Mouse (Mus musculus) embryonic facial prominence, embryonic 10.5 days (tissue): ENCODE measurements around the gene Anapc11. TPM values are rescaled to one million over a fixed set of nuclear protein-coding genes. Genes with fewer than 3 reads are reported as not detected.
"Not testable (repeated sequence)": the region's sequence is repeated elsewhere in the genome, so short reads cannot be mapped to it uniquely, and the experiment has no call there.

ENCODE experiments used
- DNase-seq: peaks from one replicate; pipeline ENCODE4 v3.0.0-alpha.2; 2017; ENCODE audit warnings: low spot score
- H3K27ac ChIP-seq: fragments of 300-500 bp; sonication (generic); replicated peaks from 2 replicates; pipeline ENCODE4 v1.5.1; 2016; ENCODE audit warnings: mild to moderate bottlenecking
- H3K27me3 ChIP-seq: fragments of 300-500 bp; sonication (generic); replicated peaks from 2 replicates; pipeline ENCODE4 v1.6.1; 2016; ENCODE audit warnings: low read depth, mild to moderate bottlenecking; ENCODE audit not compliant: poor library complexity, severe bottlenecking
- H3K36me3 ChIP-seq: fragments of 300-500 bp; sonication (generic); replicated peaks from 2 replicates; pipeline ENCODE4 v1.6.1; 2016; ENCODE audit warnings: mild to moderate bottlenecking, moderate library complexity
- H3K4me1 ChIP-seq: fragments of 300-500 bp; sonication (generic); 2 replicates; pipeline ENCODE4 v1.6.1; 2016
- H3K4me3 ChIP-seq: fragments of 300-500 bp; sonication (generic); 2 replicates; pipeline ENCODE4 v1.5.1; 2016; ENCODE audit warnings: mild to moderate bottlenecking, moderate library complexity
- H3K9me3 ChIP-seq: fragments of 300-500 bp; sonication (generic); 2 replicates; pipeline ENCODE4 v1.6.1; 2016; ENCODE audit warnings: mild to moderate bottlenecking
- WGBS: fragments of 180-500 bp; shearing (Covaris S2); methylation state at CpG from one replicate; pipeline ENCODE4 v1.1.7; 2016; 5-methylcytosine and 5-hydroxymethylcytosine counted together
- polyA plus RNA-seq: library from polyadenylated mRNA; unstranded; fragments of >200 nt; fragmentation: Nextera tagmentation; extraction: Ambion mirVana; gene quantifications from 2 replicates; pipeline ENCODE4 v1.2.1, GENCODE M21; 2016

The Anapc11 gene
- polyA plus RNA-seq = 192 and 198 TPM in 2 replicates

- Histone ChIP-seq H3K36me3 (peaks cover 77% of the 10 kb centered on the region), H3K4me3 (peak within 1 kb of the TSS; percentile 99), H3K27me3 (no peaks in the 10 kb centered on the region), H3K4me1 (peaks cover 34% of the 10 kb centered on the region), H3K9me3 (no peaks in the 10 kb centered on the region), H3K27ac (peak within 1 kb of the TSS; percentile 99)
- under 1% methylated on average over 88 of the region's 88 CpGs for WGBS
- peak; percentile 97 for DNase-seq
Observed at GRCm38 (mm10) chr11:120598283-120598989, at the start of gene Anapc11, which contains the start of gene Alyref. TSS of gene Anapc11 (plus strand) at chr11:120598421. TSS of gene Alyref (minus strand) at chr11:120598365.

GRCm38 (mm10) chr11:120548786-120549167, 49.4 kb upstream of the Anapc11 start:
- WGBS = 37% methylated on average over 7 of the region's 7 CpGs
- Histone ChIP-seq H3K4me3 (peak overlapping the region; percentile 78), H3K9me3 (no peaks in the 10 kb centered on the region), H3K27ac (peak overlapping the region; percentile 92), H3K4me1 (peaks cover 35% of the 10 kb centered on the region), H3K27me3 (no peaks in the 10 kb centered on the region), H3K36me3 (peaks cover 36% of the 10 kb centered on the region)
- DNase-seq = no peak

GRCm38 (mm10) chr11:120549168-120549945, 48.9 kb upstream of the Anapc11 start, which contains the start of gene Mcrip1:
TSS of gene Mcrip1 (minus strand) at chr11:120549727.
- DNase-seq = peak; percentile 94
- H3K9me3 ChIP-seq = no peaks in the 10 kb centered on the region
- H3K4me3 ChIP-seq = peak within 1 kb of the TSS; percentile 78
- H3K4me1 ChIP-seq = peaks cover 35% of the 10 kb centered on the region
- under 1% methylated on average over 84 of the region's 87 CpGs for WGBS
- H3K36me3 ChIP-seq = peaks cover 30% of the 10 kb centered on the region
- peak within 1 kb of the TSS; percentile 92 for H3K27ac ChIP-seq
- no peaks in the 10 kb centered on the region for H3K27me3 ChIP-seq

GRCm38 (mm10) chr11:120549986-120550809, 48.0 kb upstream of the Anapc11 start:
- Histone ChIP-seq H3K36me3 (peaks cover 21% of the 10 kb centered on the region), H3K4me1 (peaks cover 35% of the 10 kb centered on the region), H3K27me3 (no peaks in the 10 kb centered on the region), H3K4me3 (peak overlapping the region; percentile 78), H3K27ac (peak overlapping the region; percentile 92), H3K9me3 (no peaks in the 10 kb centered on the region)
- 74% methylated on average over 11 of the region's 11 CpGs for WGBS
- DNase-seq = no peak

GRCm38 (mm10) chr11:120550810-120551440, 47.3 kb upstream of the Anapc11 start, which contains the start of gene Ppp1r27:
TSS of gene Ppp1r27 (minus strand) at chr11:120551132.
- no peak for DNase-seq
- H3K4me1 ChIP-seq = peaks cover 35% of the 10 kb centered on the region
- peak within 1 kb of the TSS; percentile 92 for H3K27ac ChIP-seq
- H3K4me3 ChIP-seq = peak within 1 kb of the TSS; percentile 78
- 93% methylated on average over 28 of the region's 28 CpGs for WGBS
- H3K27me3 ChIP-seq = no peaks in the 10 kb centered on the region
- H3K9me3 ChIP-seq = no peaks in the 10 kb centered on the region
- peaks cover 14% of the 10 kb centered on the region for H3K36me3 ChIP-seq

GRCm38 (mm10) chr11:120552736-120553135, 45.5 kb upstream of the Anapc11 start:
- Histone ChIP-seq H3K9me3 (no peaks in the 10 kb centered on the region), H3K27ac (no peak overlapping the region), H3K36me3 (0 out of 2 replicates have a peak, but pooled peaks cover under 1% of the 10 kb centered on the region), H3K4me1 (peaks cover 29% of the 10 kb centered on the region), H3K4me3 (no peak overlapping the region), H3K27me3 (no peaks in the 10 kb centered on the region)
- DNase-seq = no peak
- 83% methylated on average over 5 of the region's 5 CpGs for WGBS

- WGBS = 81% methylated on average over 7 of the region's 7 CpGs
- Histone ChIP-seq H3K4me3 (no peak overlapping the region), H3K36me3 (peaks cover 15% of the 10 kb centered on the region), H3K4me1 (peaks cover 12% of the 10 kb centered on the region), H3K27ac (no peak overlapping the region), H3K9me3 (no peaks in the 10 kb centered on the region), H3K27me3 (no peaks in the 10 kb centered on the region)
- DNase-seq = no peak
Observed at GRCm38 (mm10) chr11:120554834-120555233, 43.4 kb upstream of the Anapc11 start.

GRCm38 (mm10) chr11:120555260-120555659, 43.0 kb upstream of the Anapc11 start:
- Histone ChIP-seq H3K36me3 (peaks cover 19% of the 10 kb centered on the region), H3K9me3 (no peaks in the 10 kb centered on the region), H3K27ac (no peak overlapping the region), H3K4me3 (no peak overlapping the region), H3K4me1 (peaks cover 8% of the 10 kb centered on the region), H3K27me3 (no peaks in the 10 kb centered on the region)
- WGBS = 82% methylated on average over 2 of the region's 2 CpGs
- DNase-seq = no peak

GRCm38 (mm10) chr11:120558843-120559242, 39.4 kb upstream of the Anapc11 start:
- not testable (repeated sequence) for DNase-seq, H3K4me1 ChIP-seq, H3K27ac ChIP-seq, H3K9me3 ChIP-seq, H3K27me3 ChIP-seq, H3K4me3 ChIP-seq
- WGBS = 86% methylated on average over 6 of the region's 6 CpGs
- peaks cover 55% of the 10 kb centered on the region for H3K36me3 ChIP-seq

- Histone ChIP-seq H3K27ac (no peak overlapping the region), H3K9me3 (no peaks in the 10 kb centered on the region), H3K27me3 (no peaks in the 10 kb centered on the region), H3K4me1 (no peaks in the 10 kb centered on the region), H3K4me3 (no peak overlapping the region), H3K36me3 (peaks cover 78% of the 10 kb centered on the region)
- 93% methylated on average over 13 of the region's 13 CpGs for WGBS
- no peak for DNase-seq
Observed at GRCm38 (mm10) chr11:120560952-120561728, 37.1 kb upstream of the Anapc11 start.

GRCm38 (mm10) chr11:120562949-120563348, 35.3 kb upstream of the Anapc11 start:
- WGBS = 96% methylated on average over 13 of the region's 13 CpGs
- DNase-seq = no peak
- Histone ChIP-seq H3K36me3 (peaks cover 96% of the 10 kb centered on the region), H3K27me3 (no peaks in the 10 kb centered on the region), H3K27ac (no peak overlapping the region), H3K9me3 (no peaks in the 10 kb centered on the region), H3K4me1 (0 out of 2 replicates have a peak, but pooled peaks cover 2% of the 10 kb centered on the region), H3K4me3 (no peak overlapping the region)
